Mouse (Mus musculus) heart, embryonic 13.5 days (tissue): Measurements from ENCODE around the gene Vmn1r139. TPM values are rescaled to one million over a fixed set of nuclear protein-coding genes. Genes with fewer than 3 reads are reported as not detected.
"Not testable (repeated sequence)": the region's sequence is repeated elsewhere in the genome, so short reads cannot be mapped to it uniquely, and the experiment has no call there.

Experiments
- ATAC-seq: fragments of 200-750 bp; cut with Nextera tagmentation; 2 replicates; pipeline ENCODE4 v1.8.0; 2017; ENCODE audit warnings: moderate TSS enrichment; ENCODE audit not compliant: insufficient number of reproducible peaks, low FRiP score, low TSS enrichment; ENCODE audit errors: extremely low read depth
- H3K27ac ChIP-seq: fragments of 300-500 bp; sonication (generic); replicated peaks from 2 replicates; pipeline ENCODE4 v1.5.1; 2015; ENCODE audit warnings: moderate library complexity, mild to moderate bottlenecking, inconsistent platforms
- H3K27me3 ChIP-seq: fragments of 300-500 bp; sonication (generic); replicated peaks from 2 replicates; pipeline ENCODE4 v1.6.1; 2015; ENCODE audit warnings: mild to moderate bottlenecking, inconsistent platforms
- H3K36me3 ChIP-seq: fragments of 300-500 bp; sonication (generic); 2 replicates; pipeline ENCODE4 v1.6.1; 2015; ENCODE audit warnings: mild to moderate bottlenecking, inconsistent platforms
- H3K4me1 ChIP-seq: fragments of 300-500 bp; sonication (generic); 2 replicates; pipeline ENCODE4 v1.6.1; 2015; ENCODE audit warnings: inconsistent platforms
- H3K4me2 ChIP-seq: fragments of 300-500 bp; sonication (generic); 2 replicates; pipeline ENCODE4 v1.6.1; 2015; ENCODE audit warnings: inconsistent platforms, mild to moderate bottlenecking, moderate library complexity
- H3K4me3 ChIP-seq: fragments of 300-500 bp; sonication (generic); 2 replicates; pipeline ENCODE4 v1.5.1; 2015; ENCODE audit warnings: moderate library complexity, mild to moderate bottlenecking, inconsistent platforms
- H3K9ac ChIP-seq: fragments of 300-500 bp; sonication (generic); 2 replicates; pipeline ENCODE4 v1.6.1; 2015; ENCODE audit warnings: inconsistent platforms, mild to moderate bottlenecking, moderate library complexity
- H3K9me3 ChIP-seq: fragments of 300-500 bp; sonication (generic); 2 replicates; pipeline ENCODE4 v1.6.1; 2016; ENCODE audit warnings: inconsistent platforms
- WGBS: fragments of 180-500 bp; shearing (Covaris S2); methylation state at CpG from one replicate; pipeline ENCODE4 v1.1.7; 2015; ENCODE audit warnings: mixed read lengths; 5-methylcytosine and 5-hydroxymethylcytosine counted together
- polyA plus RNA-seq: library from polyadenylated mRNA; unstranded; fragments of >200 nt; fragmentation: Nextera tagmentation; extraction: Ambion mirVana; gene quantifications from 2 replicates; pipeline ENCODE4 v1.2.1, GENCODE M21; 2015

Vmn1r139 gene
- polyA plus RNA-seq, result not detected in 2 replicates

DNA sequence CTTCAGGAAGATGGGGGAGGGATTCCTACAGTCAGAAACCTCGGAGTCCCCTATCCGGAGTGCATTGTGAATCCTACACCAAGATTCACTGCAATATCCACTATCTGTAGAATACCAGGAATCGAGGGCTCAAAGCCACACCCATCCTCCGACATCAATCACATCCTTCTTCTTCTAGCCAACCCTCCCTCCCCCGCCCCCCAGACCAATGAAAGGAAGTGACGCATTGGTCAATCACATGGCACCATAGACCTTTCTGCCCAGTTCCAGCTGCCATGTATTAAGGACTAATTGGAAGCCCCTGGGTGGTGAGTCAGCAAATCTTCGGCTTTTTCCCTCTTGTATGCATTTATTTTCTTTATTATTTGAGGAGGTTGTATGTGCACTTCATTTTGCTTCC, at the start of gene Vmn1r139:
Vmn1r139 (plus strand) TSS at position 301 of the 400 bp plus-strand sequence.
- not testable (repeated sequence) for H3K9me3 ChIP-seq, H3K4me3 ChIP-seq, H3K27me3 ChIP-seq, H3K4me1 ChIP-seq, H3K27ac ChIP-seq, H3K9ac ChIP-seq, H3K4me2 ChIP-seq, H3K36me3 ChIP-seq, ATAC-seq
- no CpG with 5 or more reads among the region's 7 CpGs for WGBS

DNA sequence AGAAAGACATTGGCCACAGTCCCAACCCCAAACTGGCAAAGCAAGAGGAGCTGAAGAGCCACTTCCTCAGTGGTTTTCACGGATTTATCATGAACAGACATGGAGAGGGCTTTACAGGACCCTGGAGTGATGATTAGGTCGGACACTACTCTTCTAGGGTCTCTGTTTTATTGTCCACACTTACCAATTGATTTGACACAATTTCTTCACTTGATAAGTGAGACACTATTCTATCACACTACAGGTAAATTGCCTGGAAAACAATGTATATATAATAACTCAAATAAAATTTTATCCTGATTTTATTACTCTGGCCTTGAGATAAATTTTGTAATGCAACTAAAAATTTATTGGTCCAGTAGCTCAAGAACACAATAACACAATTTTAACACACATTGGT, 40.1 kb upstream of the Vmn1r139 start, which contains the start of gene Vmn1r138:
Vmn1r138 (minus strand) TSS at position 101 of the 400 bp plus-strand sequence.
- H3K9ac ChIP-seq, ATAC-seq, H3K9me3 ChIP-seq, H3K36me3 ChIP-seq, H3K4me2 ChIP-seq, H3K4me1 ChIP-seq, H3K27me3 ChIP-seq, H3K27ac ChIP-seq, H3K4me3 ChIP-seq: not testable (repeated sequence)
- WGBS, result no CpG with 5 or more reads among the region's 2 CpGs

DNA sequence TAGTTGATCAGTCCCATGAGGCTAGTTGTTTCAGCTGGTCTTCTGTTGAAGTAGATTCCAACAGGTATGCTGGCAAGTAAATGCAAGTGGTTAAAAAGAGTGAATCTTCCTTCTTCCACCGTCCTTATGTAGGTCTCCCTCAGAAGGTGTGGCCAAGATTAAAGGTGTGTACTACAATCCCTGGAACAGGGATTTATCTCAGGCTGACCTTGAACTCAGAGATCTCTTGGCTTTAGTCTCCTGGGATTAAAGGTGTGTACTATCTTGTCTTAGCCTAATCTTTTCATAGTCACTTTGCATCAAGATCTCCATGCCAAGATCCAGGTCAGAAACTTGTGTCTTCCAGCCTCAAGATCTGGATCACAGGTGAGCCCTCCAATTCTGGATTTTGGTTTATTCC, 12.7 kb upstream of the Vmn1r139 start, which contains the start of gene Gm6176:
Gm6176 (minus strand) TSS at position 101 of the 400 bp plus-strand sequence.
- no CpG with 5 or more reads among the region's 1 CpGs for WGBS
- H3K27ac ChIP-seq, H3K36me3 ChIP-seq, H3K4me1 ChIP-seq, ATAC-seq, H3K4me3 ChIP-seq, H3K27me3 ChIP-seq, H3K4me2 ChIP-seq, H3K9ac ChIP-seq, H3K9me3 ChIP-seq: not testable (repeated sequence)

DNA sequence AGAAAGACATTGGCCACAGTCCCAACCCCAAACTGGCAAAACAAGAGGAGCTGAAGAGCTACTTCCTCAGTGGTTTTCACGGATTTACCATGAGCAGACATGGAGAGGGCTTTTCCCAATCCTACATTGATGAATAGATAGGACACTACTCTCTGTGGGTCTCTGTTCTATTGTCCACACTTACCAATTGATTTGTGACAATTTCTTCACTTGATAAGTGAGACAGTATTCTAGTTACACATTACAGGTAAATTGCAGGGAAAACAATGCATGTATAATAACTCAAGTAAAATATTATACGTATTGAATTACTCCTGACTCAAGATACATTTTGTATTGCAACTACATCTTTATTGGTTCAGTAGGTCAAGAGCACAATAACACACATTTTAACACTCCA, 49.3 kb downstream of the Vmn1r139 start, which contains the start of gene Gm16451:
Gm16451 (minus strand) TSS at position 101 of the 400 bp plus-strand sequence.
- not testable (repeated sequence) for H3K9me3 ChIP-seq, H3K36me3 ChIP-seq, H3K9ac ChIP-seq, ATAC-seq, H3K27me3 ChIP-seq, H3K4me1 ChIP-seq, H3K27ac ChIP-seq, H3K4me2 ChIP-seq, H3K4me3 ChIP-seq
- WGBS, result no CpG with 5 or more reads among the region's 2 CpGs

DNA sequence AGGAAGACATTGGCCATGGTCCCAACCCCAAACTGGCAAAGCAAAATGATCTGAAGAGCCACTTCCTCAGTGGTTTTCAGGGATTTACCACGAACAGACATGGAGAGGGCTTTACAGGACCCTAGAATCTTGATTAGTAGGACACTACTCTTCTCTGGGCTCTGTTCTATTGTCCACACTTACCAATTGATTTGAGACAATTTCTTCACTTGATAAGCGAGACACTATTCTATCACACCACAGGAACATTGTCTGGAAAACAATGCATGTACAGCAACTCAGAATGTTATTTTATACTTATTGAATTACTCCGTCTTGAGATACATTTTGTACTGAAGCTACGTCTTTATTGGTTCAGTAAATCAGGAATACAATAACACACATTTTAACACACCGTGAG, 65.8 kb downstream of the Vmn1r139 start, which contains the start of gene Gm10666:
Gm10666 (minus strand) TSS at position 101 of the 400 bp plus-strand sequence.
- not testable (repeated sequence) for H3K9ac ChIP-seq, H3K4me1 ChIP-seq, ATAC-seq, H3K36me3 ChIP-seq, H3K27ac ChIP-seq, H3K27me3 ChIP-seq, H3K4me3 ChIP-seq, H3K9me3 ChIP-seq, H3K4me2 ChIP-seq
- WGBS, result no CpG with 5 or more reads among the region's 5 CpGs

Other genes with a start within 250 kb of the Vmn1r139 start
- not detected in 2 replicates for gene Vmn1r135, start 236.7 kb upstream of the Vmn1r139 start, polyA plus RNA-seq
- not detected in 2 replicates for gene Gm5725, start 224.8 kb upstream of the Vmn1r139 start, polyA plus RNA-seq
- gene Gm5891, start 147.8 kb upstream of the Vmn1r139 start, polyA plus RNA-seq, result not detected in 2 replicates
- not detected in 2 replicates for gene Vmn1r137, start 74.5 kb upstream of the Vmn1r139 start, polyA plus RNA-seq
- not detected in 2 replicates for gene Vmn1r138, start 40.2 kb upstream of the Vmn1r139 start, polyA plus RNA-seq
- not detected in 2 replicates for gene Gm6176, start 12.8 kb upstream of the Vmn1r139 start, polyA plus RNA-seq
- not detected in 2 replicates for gene Gm16451, start 49.2 kb downstream of the Vmn1r139 start, polyA plus RNA-seq
- gene Gm10666, start 65.7 kb downstream of the Vmn1r139 start, polyA plus RNA-seq, result not detected in 2 replicates
- gene Vmn1r142, start 95.0 kb downstream of the Vmn1r139 start, polyA plus RNA-seq, result not detected in 2 replicates
- not detected in 2 replicates for gene Vmn1r143, start 120.3 kb downstream of the Vmn1r139 start, polyA plus RNA-seq
- not detected in 2 replicates for gene Gm8653, start 132.2 kb downstream of the Vmn1r139 start, polyA plus RNA-seq
- gene Gm8453, start 160.4 kb downstream of the Vmn1r139 start, polyA plus RNA-seq, result not detected in 2 replicates